Mouse (Mus musculus) hematopoietic multipotent progenitor cell, adult 10-12 weeks (in vitro differentiated cells): ENCODE results near the gene Lilra5. TPM values are rescaled to one million over a fixed set of nuclear protein-coding genes. Genes with fewer than 3 reads are reported as not detected.

Source experiments
- polyA plus RNA-seq: library from polyadenylated mRNA; stranded (reverse); fragments of >175 nt; gene quantifications from 2 replicates; pipeline ENCODE4 v1.2.3, GENCODE M21; 2012; ENCODE audit warnings: low replicate concordance

Gene Lilra5
- polyA plus RNA-seq = 0.52 and 2.5 TPM in 2 replicates

DNA sequence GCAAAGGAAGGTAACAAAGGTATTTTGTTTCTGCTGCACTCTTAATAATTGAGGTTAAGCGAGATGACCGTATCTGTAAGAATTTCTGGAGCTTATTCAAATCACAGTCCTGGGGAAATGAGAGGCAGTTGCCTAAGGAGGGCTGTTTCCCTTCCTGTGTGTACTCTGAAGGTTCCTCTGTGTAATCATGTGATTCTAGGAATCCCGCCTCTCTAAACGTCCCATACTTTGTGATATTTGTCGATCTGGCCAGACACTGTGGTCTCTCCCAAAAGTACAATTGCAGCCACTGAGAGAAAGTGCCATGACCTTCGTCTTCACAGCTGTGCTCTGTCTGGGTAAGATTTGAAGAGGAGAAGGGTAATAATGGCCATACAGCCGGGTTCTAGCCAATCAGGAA lies at the start of gene Lilra5:
Gene Lilra5 (plus strand): TSS at position 301 of the 400 bp plus-strand sequence.

Other genes starting within 250 kb of the Lilra5 start
- gene Lair1, start 174.6 kb upstream of the Lilra5 start, polyA plus RNA-seq = 2.1 and 2.5 TPM in 2 replicates
- 0.36 and 1.2 TPM in 2 replicates for gene Ttyh1, start 118.3 kb upstream of the Lilra5 start, polyA plus RNA-seq
- gene Leng8, start 100.7 kb upstream of the Lilra5 start, polyA plus RNA-seq = 265 and 494 TPM in 2 replicates
- gene Leng9, start 87.4 kb upstream of the Lilra5 start, polyA plus RNA-seq = 8.1 and 11.7 TPM in 2 replicates
- 3.4 TPM in 2 replicates for gene Cdc42ep5, start 72.9 kb upstream of the Lilra5 start, polyA plus RNA-seq
- gene Ncr1, start 100.0 kb downstream of the Lilra5 start, polyA plus RNA-seq = 1.5 and 2.0 TPM in 2 replicates
- gene Gp6, start 160.0 kb downstream of the Lilra5 start, polyA plus RNA-seq = not detected in 2 replicates
- gene Rdh13, start 207.9 kb downstream of the Lilra5 start, polyA plus RNA-seq = 1.6 and 3.0 TPM in 2 replicates
- 0.06 TPM in 1 of 2 replicates, not detected in the other for gene Eps8l1, start 222.9 kb downstream of the Lilra5 start, polyA plus RNA-seq